ENCODE assay signal across 8 mouse cellular contexts in the genomic region with DNA sequence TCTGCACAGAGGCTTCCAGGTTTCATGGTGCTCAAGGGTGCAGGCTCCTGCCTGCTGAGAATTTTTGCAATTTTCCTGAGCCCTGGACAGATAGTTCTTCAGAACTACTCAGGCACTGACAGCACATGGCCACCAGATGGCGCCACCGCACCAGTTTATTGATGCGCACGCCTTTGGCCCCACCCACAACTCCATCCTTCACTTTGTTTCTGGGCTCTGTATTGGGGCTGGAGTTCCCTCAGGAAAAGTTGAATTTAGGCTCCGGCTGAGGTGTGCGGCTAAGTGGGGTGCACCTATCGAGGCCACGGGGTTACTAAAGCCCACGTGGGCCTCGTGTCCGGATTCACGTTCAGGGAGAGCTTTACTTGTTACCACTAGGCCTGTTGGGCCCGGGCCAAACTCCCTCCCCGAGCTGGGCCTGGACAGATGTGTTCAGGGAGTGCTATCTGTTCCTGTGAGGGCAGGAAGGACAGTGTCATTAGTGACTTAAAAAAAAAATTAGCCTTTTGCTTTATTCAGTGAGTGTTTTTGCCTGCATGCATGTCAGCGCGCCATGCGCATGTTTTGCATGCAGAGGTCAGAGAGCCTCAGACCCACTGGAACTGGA. TPM values are rescaled to one million over a fixed set of nuclear protein-coding genes. Genes with fewer than 3 reads are reported as not detected.
DNase-seq lines count a peak whose midpoint lies in the region; ATAC-seq lines count a peak whose summit lies in the region.

No protein-coding gene starts in this region.

- H3K4me2 ChIP-seq in hindbrain, embryonic 14.5 days (replicated peaks): 0 out of 2 replicates have a peak overlapping the region, but pooled peaks have one; percentile 21

- no peaks in the 10 kb centered on the region for H3K9me3 ChIP-seq in hindbrain, embryonic 14.5 days (ENCODE audit: control insufficient read depth, low read length)

- DNase-seq in ZHBTc4 (ENCODE audit: low read depth, low spot score): peak; percentile 88
- peak; percentile 89 to 91 for DNase-seq in cerebellum, postnatal 36 days
- peak; percentile 81 to 86 for DNase-seq in frontal cortex, postnatal 36 days (ENCODE audit: low spot score in 2 of 2)
- DNase-seq in hindbrain, embryonic 14.5 days (ENCODE audit: low spot score): peak; percentile 90
- DNase-seq in layer of hippocampus, postnatal 36 days: peak; percentile 73 to 74
- DNase-seq in lung, postnatal 4 days: peak; percentile 80 to 86
- peak; percentile 78 for DNase-seq in right cerebral cortex, adult 18-20 months
- peak; percentile 50 for DNase-seq in urinary bladder, postnatal 10 days (ENCODE audit: low spot score)

- no peak overlapping the region for H3K9ac ChIP-seq in hindbrain, embryonic 14.5 days

- peak; percentile 46; the same call in 1 of the 2 replicates for ATAC-seq in hindbrain, embryonic 14.5 days (ENCODE audit: low FRiP score)

- no peaks in the 10 kb centered on the region for H3K4me1 ChIP-seq in hindbrain, embryonic 14.5 days (replicated peaks; ENCODE audit: control insufficient read depth, insufficient read depth, low read length)

- WGBS in hindbrain, embryonic 14.5 days: 32% methylated on average over 17 of the region's 17 CpGs

- H3K27me3 ChIP-seq in hindbrain, embryonic 14.5 days (ENCODE audit: control insufficient read depth, insufficient read depth, low read length): no peaks in the 10 kb centered on the region

- H3K4me3 ChIP-seq in hindbrain, embryonic 14.5 days (replicated peaks; ENCODE audit: low read length): no peak overlapping the region

- H3K27ac ChIP-seq in hindbrain, embryonic 14.5 days: no peak overlapping the region

- peaks cover 12% of the 10 kb centered on the region; the same call in 1 of the 2 replicates for H3K36me3 ChIP-seq in hindbrain, embryonic 14.5 days (replicated peaks; ENCODE audit: control insufficient read depth, insufficient read depth)

RNA-seq across cellular contexts. Expression of gene Ap5z1, which starts 15.2 kb away (rescaled TPM):
- 12.6 and 12.9 TPM in 2 replicates for polyA plus RNA-seq in hindbrain, embryonic 14.5 days (2014; fragmentation: Nextera tagmentation; extraction: Ambion mirVana)
- total RNA-seq in layer of hippocampus, postnatal 36 days (2021): 10 to 100 TPM; 19.7 to 31.9 TPM

RNA-seq across cellular contexts. Expression of gene Papolb, which starts 50.9 kb away (rescaled TPM):
- 0.23 and 0.25 TPM in 2 replicates for polyA plus RNA-seq in hindbrain, embryonic 14.5 days (2014; fragmentation: Nextera tagmentation; extraction: Ambion mirVana)
- total RNA-seq in layer of hippocampus, postnatal 36 days (2021): under 1 TPM; 0.72 to 0.76 TPM
